Mouse (Mus musculus) testis, adult 2 months (tissue): Measurements from ENCODE around the gene Gm20695.

ENCODE experiments used
- CTCF ChIP-seq: fragments of 200-500 bp; IDR thresholded peaks from 2 replicates; pipeline ENCODE4 v1.5.1; 2012; ENCODE audit warnings: low read depth, mild to moderate bottlenecking, inconsistent platforms, low read length, moderate library complexity; ENCODE audit not compliant: control insufficient read depth, insufficient read depth, insufficient replicate concordance
- POLR2A ChIP-seq: fragments of 200-500 bp; IDR thresholded peaks from 2 replicates; pipeline ENCODE4 v1.6.1; 2012; ENCODE audit warnings: low read depth, mild to moderate bottlenecking, inconsistent platforms, low read length, moderate library complexity; ENCODE audit not compliant: control insufficient read depth

GRCm38 (mm10) chr16:3920756-3921155 lies 36.3 kb downstream of the Gm20695 start:
- TF ChIP-seq POLR2A (no peak), CTCF (no peak)
